Mouse (Mus musculus): ENCODE measurements around the gene Gm20388. TPM values are rescaled to one million over a fixed set of nuclear protein-coding genes. Genes with fewer than 3 reads are reported as not detected.

The Gm20388 gene
- polyA plus RNA-seq, 1 experiment = 0.36 TPM

DNA sequence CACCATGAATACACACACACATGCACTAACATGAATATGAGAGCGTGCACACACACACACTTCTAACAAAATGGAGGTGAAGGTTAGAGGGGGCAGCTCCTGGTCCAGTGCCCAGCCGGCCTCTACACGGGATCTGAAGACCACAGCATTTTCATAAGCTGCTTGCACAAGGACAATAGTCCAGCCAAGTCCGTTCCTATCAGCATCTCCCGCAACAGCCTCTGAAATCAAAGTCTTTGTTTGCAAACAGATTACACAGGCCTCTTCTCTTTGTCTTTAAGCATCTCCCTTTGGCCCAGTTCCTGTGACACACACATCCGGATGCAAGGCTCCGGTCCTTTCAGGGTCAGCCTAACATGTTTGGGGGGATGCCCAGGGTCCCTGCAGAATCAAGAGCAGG lies 1958.3 kb downstream of the Gm20388 start:
- TF ChIP-seq GATA1 (IDR thresholded peaks at IDR 0.05; ENCODE audit: low read length) (no peak), TAL1 (IDR thresholded peaks at IDR 0.05; ENCODE audit: low read length) (no peak)
- Histone ChIP-seq H3K4me3 (replicated peaks) (no peak overlapping the region), H3K36me3 (ENCODE audit: control insufficient read depth) (no peaks in the 10 kb centered on the region), H3K9me3 (ENCODE audit: control insufficient read depth, low read length) (no peaks in the 10 kb centered on the region), H3K27me3 (ENCODE audit: control insufficient read depth) (peaks cover 20% of the 10 kb centered on the region), H3K4me1 (ENCODE audit: control insufficient read depth) (peaks cover 15% of the 10 kb centered on the region)

DNA sequence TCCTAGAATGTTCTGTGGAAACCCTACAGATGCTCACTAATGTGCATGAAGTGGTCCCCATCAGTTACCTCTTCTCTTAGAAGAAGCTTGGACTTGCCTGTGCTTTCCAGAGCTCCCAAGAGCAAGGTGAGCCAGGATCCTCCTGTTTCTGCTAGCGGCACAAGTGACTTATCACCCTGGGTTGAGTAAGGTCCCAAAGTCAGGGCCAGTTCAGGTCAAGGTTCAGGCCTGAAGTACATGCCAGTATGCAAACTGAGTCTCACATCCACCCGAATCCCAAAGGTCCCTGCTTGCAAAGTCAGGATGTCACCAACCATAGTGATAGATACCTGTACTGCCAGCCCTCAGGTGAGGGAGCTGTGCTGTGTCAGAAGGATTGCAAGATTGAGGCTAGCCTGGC lies 1959.5 kb downstream of the Gm20388 start:
- H3K4me3 ChIP-seq (replicated peaks) = no peak overlapping the region
- H3K9me3 ChIP-seq (ENCODE audit: control insufficient read depth, low read length) = no peaks in the 10 kb centered on the region
- TF ChIP-seq GATA1 (IDR thresholded peaks at IDR 0.05; ENCODE audit: low read length) = no peak
- TF ChIP-seq TAL1 (IDR thresholded peaks at IDR 0.05; ENCODE audit: low read length) = no peak
- H3K4me1 ChIP-seq (ENCODE audit: control insufficient read depth) = peaks cover 23% of the 10 kb centered on the region
- no peaks in the 10 kb centered on the region for H3K36me3 ChIP-seq (ENCODE audit: control insufficient read depth)
- peaks cover 19% of the 10 kb centered on the region for H3K27me3 ChIP-seq (ENCODE audit: control insufficient read depth)

DNA sequence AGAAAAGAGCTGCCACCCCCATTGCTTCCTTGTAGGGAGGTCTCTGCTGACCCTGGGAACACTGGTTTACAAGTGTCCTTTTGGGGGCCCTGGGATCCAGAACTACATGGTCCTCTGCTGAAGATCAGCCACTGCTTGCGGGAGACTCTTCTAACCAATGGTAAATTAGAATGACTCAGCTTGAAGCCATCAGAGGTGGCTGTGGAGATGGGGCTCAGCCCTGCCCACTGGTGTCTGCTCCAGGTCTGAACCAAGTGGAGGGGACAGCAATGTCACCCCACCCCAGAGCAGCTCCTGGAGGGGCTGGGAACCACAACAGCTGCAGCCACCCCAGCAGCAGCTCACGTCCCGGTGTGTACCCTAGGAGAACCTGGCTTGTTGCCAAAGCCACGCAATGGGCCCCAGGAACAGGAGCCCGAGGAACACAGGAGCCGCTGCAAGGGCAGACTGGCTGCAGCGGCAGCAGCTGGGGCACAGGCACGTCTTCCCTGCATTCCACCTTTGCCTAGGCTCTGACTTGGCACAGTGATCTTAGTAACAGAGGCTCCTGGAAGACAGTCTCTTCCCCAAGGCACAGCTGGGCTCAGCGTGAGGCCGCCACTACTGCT lies 1961.3 kb downstream of the Gm20388 start:
- Histone ChIP-seq H3K4me3 (replicated peaks) (no peak overlapping the region), H3K27me3 (ENCODE audit: control insufficient read depth) (peaks cover 19% of the 10 kb centered on the region), H3K36me3 (ENCODE audit: control insufficient read depth) (no peaks in the 10 kb centered on the region), H3K4me1 (ENCODE audit: control insufficient read depth) (peaks cover 30% of the 10 kb centered on the region), H3K9me3 (ENCODE audit: control insufficient read depth, low read length) (no peaks in the 10 kb centered on the region)
- TF ChIP-seq GATA1 (IDR thresholded peaks at IDR 0.05; ENCODE audit: low read length) = no peak
- TF ChIP-seq TAL1 (IDR thresholded peaks at IDR 0.05; ENCODE audit: low read length) = no peak

DNA sequence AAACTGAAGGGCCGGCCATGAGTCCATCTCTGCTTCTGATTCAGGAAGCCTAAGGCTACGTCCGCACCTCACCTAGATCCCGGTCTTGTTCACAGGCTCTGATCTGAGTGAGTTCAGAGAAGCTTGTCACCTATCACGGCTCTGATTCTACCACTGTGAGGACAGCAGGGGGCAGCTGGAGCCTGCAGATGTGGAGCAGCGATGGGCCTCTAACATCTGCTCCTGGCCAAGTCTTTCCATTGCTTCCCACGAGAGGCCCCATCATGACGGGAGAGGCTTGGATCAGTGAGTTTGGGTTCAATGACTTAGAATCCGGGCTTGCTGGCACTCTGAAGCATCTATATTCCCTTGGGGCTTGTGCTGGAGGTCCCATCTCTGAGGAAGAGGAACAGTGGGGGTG lies 1963.4 kb downstream of the Gm20388 start:
- peaks cover 4% of the 10 kb centered on the region for H3K36me3 ChIP-seq (ENCODE audit: control insufficient read depth)
- peaks cover 30% of the 10 kb centered on the region for H3K4me1 ChIP-seq (ENCODE audit: control insufficient read depth)
- TF ChIP-seq TAL1 (IDR thresholded peaks at IDR 0.05; ENCODE audit: low read length) = no peak
- TF ChIP-seq GATA1 (IDR thresholded peaks at IDR 0.05; ENCODE audit: low read length) = no peak
- peaks cover 19% of the 10 kb centered on the region for H3K27me3 ChIP-seq (ENCODE audit: control insufficient read depth)
- no peak overlapping the region for H3K4me3 ChIP-seq (replicated peaks)
- no peaks in the 10 kb centered on the region for H3K9me3 ChIP-seq (ENCODE audit: control insufficient read depth, low read length)

DNA sequence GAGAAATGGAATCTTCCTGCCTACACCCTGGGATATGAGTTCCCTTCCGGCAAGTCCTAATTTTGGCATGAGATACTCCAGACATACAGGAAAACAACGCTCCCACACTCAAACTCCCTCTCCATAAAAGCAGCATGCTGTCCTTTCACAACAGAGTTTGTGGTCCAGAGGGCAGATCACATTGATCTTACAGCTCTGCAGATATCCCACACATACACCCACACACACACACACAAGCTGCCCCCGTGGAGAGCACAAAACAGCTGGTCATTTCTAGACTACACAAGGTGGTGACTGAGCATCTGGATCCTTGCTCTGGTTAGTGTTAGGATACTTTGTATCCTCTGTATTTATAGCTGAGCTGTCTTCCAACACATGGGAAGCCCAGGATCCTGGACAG lies 1964.4 kb downstream of the Gm20388 start:
- peaks cover 14% of the 10 kb centered on the region for H3K36me3 ChIP-seq (ENCODE audit: control insufficient read depth)
- H3K27me3 ChIP-seq (ENCODE audit: control insufficient read depth) = peaks cover 19% of the 10 kb centered on the region
- H3K4me1 ChIP-seq (ENCODE audit: control insufficient read depth) = peaks cover 30% of the 10 kb centered on the region
- TF ChIP-seq GATA1 (IDR thresholded peaks at IDR 0.05; ENCODE audit: low read length) = no peak
- TF ChIP-seq TAL1 (IDR thresholded peaks at IDR 0.05; ENCODE audit: low read length) = no peak
- H3K9me3 ChIP-seq (ENCODE audit: control insufficient read depth, low read length) = no peaks in the 10 kb centered on the region
- H3K4me3 ChIP-seq (replicated peaks) = no peak overlapping the region

DNA sequence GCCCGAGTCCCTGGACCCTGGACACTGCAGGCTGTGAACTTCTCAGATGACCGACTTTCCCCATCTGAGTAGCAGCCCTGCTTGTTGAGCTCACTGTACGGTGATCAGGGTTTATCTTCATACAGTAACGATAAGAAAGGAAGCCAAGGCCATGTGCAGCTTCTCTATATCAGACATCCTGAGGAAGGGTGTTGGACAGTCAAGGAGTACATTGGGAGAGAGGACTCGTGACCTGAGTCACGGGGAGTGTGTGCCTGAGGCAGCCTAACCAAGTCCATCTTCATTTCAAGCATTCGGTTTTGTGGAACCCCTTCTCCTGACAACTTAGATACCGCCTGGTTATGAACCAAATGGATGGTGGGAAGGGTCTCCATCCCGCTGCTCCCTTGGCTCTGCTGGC lies 1964.9 kb downstream of the Gm20388 start:
- Histone ChIP-seq H3K9me3 (ENCODE audit: control insufficient read depth, low read length) (no peaks in the 10 kb centered on the region), H3K36me3 (ENCODE audit: control insufficient read depth) (peaks cover 19% of the 10 kb centered on the region), H3K4me1 (ENCODE audit: control insufficient read depth) (peaks cover 33% of the 10 kb centered on the region), H3K27me3 (ENCODE audit: control insufficient read depth) (peaks cover 14% of the 10 kb centered on the region), H3K4me3 (replicated peaks) (no peak overlapping the region)
- TF ChIP-seq TAL1 (IDR thresholded peaks at IDR 0.05; ENCODE audit: low read length) (no peak), GATA1 (IDR thresholded peaks at IDR 0.05; ENCODE audit: low read length) (no peak)

DNA sequence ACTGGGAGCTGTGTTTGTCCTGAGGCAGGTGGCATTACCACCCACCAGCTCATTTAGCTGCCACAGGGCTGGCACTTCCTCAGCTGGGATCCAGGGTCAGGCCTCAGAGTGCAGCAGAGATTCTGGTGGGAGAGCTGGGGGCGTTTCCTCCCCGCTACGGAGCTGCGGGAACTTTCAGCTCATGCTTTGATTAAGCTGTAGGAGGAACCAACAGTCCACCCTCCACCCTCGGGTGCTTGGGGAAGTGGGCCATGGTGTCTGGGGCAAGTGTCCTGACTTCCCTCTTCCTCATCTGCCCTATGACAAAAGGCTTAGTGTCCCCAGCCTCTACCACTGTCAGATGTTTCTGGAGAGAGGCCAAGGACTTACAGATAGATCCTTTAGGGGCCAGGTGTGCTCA lies 1966.6 kb downstream of the Gm20388 start:
- peaks cover 34% of the 10 kb centered on the region for H3K4me1 ChIP-seq (ENCODE audit: control insufficient read depth)
- no peaks in the 10 kb centered on the region for H3K9me3 ChIP-seq (ENCODE audit: control insufficient read depth, low read length)
- no peak overlapping the region for H3K4me3 ChIP-seq (replicated peaks)
- TF ChIP-seq GATA1 (IDR thresholded peaks at IDR 0.05; ENCODE audit: low read length) = no peak
- H3K36me3 ChIP-seq (ENCODE audit: control insufficient read depth) = peaks cover 36% of the 10 kb centered on the region
- peaks cover 7% of the 10 kb centered on the region for H3K27me3 ChIP-seq (ENCODE audit: control insufficient read depth)

DNA sequence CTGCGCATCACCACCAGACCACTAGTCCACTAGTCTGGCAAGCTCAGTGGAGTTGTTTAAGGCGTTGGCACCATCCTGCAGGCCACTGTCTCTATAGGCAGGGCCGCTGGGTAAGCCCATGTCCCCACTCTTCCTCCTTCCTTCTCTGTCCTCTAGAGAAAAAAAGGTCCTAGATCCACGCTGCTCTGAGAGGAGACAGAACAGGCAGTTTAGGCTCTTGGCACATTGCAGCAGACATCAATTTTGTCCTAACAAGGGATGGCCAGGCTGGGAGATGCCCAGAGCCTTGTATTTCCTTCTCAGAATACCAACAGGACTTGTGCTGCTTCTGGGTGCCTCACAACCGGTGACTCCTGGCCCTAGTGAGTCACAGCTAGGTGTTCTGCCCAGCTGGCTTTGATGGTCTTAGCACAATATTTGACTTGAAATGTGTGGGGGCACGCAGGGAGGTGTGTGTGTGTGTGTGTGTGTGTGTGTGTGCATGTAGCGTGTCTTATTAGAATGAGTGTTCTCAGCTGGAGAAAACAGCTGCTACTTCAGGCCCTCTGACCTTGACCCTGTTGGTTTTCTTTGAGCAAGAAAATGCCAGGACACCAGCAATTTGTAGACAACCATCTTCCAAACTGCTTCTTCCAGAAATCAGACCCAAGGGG lies 1967.3 kb downstream of the Gm20388 start:
- TF ChIP-seq GATA1 (IDR thresholded peaks at IDR 0.05; ENCODE audit: low read length) = no peak
- no peak for TF ChIP-seq TAL1 (IDR thresholded peaks at IDR 0.05; ENCODE audit: low read length)
- H3K4me1 ChIP-seq (ENCODE audit: control insufficient read depth) = peaks cover 30% of the 10 kb centered on the region
- peaks cover 43% of the 10 kb centered on the region for H3K36me3 ChIP-seq (ENCODE audit: control insufficient read depth)
- no peak overlapping the region for H3K4me3 ChIP-seq (replicated peaks)
- H3K27me3 ChIP-seq (ENCODE audit: control insufficient read depth) = peaks cover 2% of the 10 kb centered on the region; the same call in 1 of the 2 replicates
- H3K9me3 ChIP-seq (ENCODE audit: control insufficient read depth, low read length) = no peaks in the 10 kb centered on the region

DNA sequence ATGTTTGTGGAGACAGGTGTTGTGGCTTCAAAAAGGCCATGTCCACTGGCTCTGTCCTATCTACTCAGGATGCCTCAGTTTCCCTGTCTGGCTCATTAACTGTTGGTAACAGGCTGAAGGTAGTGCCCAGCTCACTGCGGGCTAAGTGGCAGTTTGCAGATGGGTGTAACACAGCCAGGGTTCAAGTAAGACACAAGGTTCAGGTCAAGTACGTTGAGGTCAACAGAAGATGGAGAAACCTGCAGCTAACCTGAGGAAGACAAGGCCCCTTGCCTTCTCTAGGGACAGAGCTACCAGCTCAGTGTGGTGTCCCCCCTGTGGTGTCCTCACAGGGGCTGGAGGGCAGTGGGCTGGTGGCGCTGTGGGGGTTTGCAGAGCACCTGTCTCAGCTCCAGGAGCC lies 1969.1 kb downstream of the Gm20388 start:
- H3K36me3 ChIP-seq (ENCODE audit: control insufficient read depth) = peaks cover 61% of the 10 kb centered on the region
- H3K4me1 ChIP-seq (ENCODE audit: control insufficient read depth) = peaks cover 25% of the 10 kb centered on the region

More for the DNA sequence above, 1969.1 kb downstream of the Gm20388 start:
- TF ChIP-seq TAL1 (IDR thresholded peaks at IDR 0.05; ENCODE audit: low read length) = no peak
- TF ChIP-seq GATA1 (IDR thresholded peaks at IDR 0.05; ENCODE audit: low read length) = no peak
- H3K9me3 ChIP-seq (ENCODE audit: control insufficient read depth, low read length) = no peaks in the 10 kb centered on the region
- H3K27me3 ChIP-seq (ENCODE audit: control insufficient read depth) = no peaks in the 10 kb centered on the region; the same call in 1 of the 2 replicates
- no peak overlapping the region for H3K4me3 ChIP-seq (replicated peaks)

Measured in erythroblast, embryonic 14.5 days (primary cell).